Mouse (Mus musculus) liver, embryonic 11.5 days (tissue): Measurements from ENCODE around the gene Nphs1. TPM values are rescaled to one million over a fixed set of nuclear protein-coding genes. Genes with fewer than 3 reads are reported as not detected.

ENCODE experiments used
- ATAC-seq: fragments of 200-750 bp; cut with Nextera tagmentation; replicated peaks from 2 replicates; pipeline ENCODE4 v1.8.0; 2017; ENCODE audit warnings: moderate number of reproducible peaks, mild to moderate bottlenecking, moderate TSS enrichment, moderate library complexity; ENCODE audit not compliant: low FRiP score
- DNase-seq: peaks from one replicate; pipeline ENCODE4 v3.0.0-alpha.2; 2017; ENCODE audit warnings: low spot score
- H3K27ac ChIP-seq: fragments of 300-500 bp; sonication (generic); 2 replicates; pipeline ENCODE4 v1.5.1; 2014; ENCODE audit warnings: mild to moderate bottlenecking, low read depth, low read length, control low read depth
- H3K27me3 ChIP-seq: fragments of 300-500 bp; sonication (generic); replicated peaks from 2 replicates; pipeline ENCODE4 v1.6.1; 2014; ENCODE audit warnings: low read length, mixed read lengths; ENCODE audit not compliant: control insufficient read depth, insufficient read depth
- H3K36me3 ChIP-seq: fragments of 300-500 bp; sonication (generic); 2 replicates; pipeline ENCODE4 v1.6.1; 2014; ENCODE audit warnings: mild to moderate bottlenecking, low read length, moderate library complexity, mixed read lengths; ENCODE audit not compliant: control insufficient read depth, insufficient read depth
- H3K4me1 ChIP-seq: fragments of 300-500 bp; sonication (generic); replicated peaks from 2 replicates; pipeline ENCODE4 v1.6.1; 2014; ENCODE audit warnings: low read length, mixed read lengths; ENCODE audit not compliant: control insufficient read depth, insufficient read depth
- H3K4me2 ChIP-seq: fragments of 300-500 bp; sonication (generic); 2 replicates; pipeline ENCODE4 v1.6.1; 2014; ENCODE audit warnings: mild to moderate bottlenecking, control low read depth, moderate library complexity
- H3K4me3 ChIP-seq: fragments of 300-500 bp; sonication (generic); 2 replicates; pipeline ENCODE4 v1.5.1; 2014; ENCODE audit warnings: low read depth, low read length, control low read depth
- H3K9ac ChIP-seq: fragments of 300-500 bp; sonication (generic); 2 replicates; pipeline ENCODE4 v1.6.1; 2014; ENCODE audit warnings: low read depth, low read length, control low read depth
- H3K9me3 ChIP-seq: fragments of 300-500 bp; sonication (generic); 2 replicates; pipeline ENCODE4 v1.6.1; 2016; ENCODE audit warnings: low read length, inconsistent platforms, mixed read lengths; ENCODE audit not compliant: control insufficient read depth
- WGBS: fragments of 180-500 bp; shearing (Covaris S2); extraction: QIAGEN DNeasy Blood & Tissue Kit; methylation state at CpG from one replicate; pipeline ENCODE4 v1.1.7; 2014; 5-methylcytosine and 5-hydroxymethylcytosine counted together
- polyA plus RNA-seq: library from polyadenylated mRNA; unstranded; fragments of >200 nt; fragmentation: Nextera tagmentation; extraction: Ambion mirVana; gene quantifications from 2 replicates; pipeline ENCODE4 v1.2.1, GENCODE M21; 2014

Nphs1 gene
- polyA plus RNA-seq, 1 experiment from 2014 or later = 0.27 TPM

- Histone ChIP-seq H3K4me1 (no peaks in the 10 kb centered on the region), H3K4me3 (no peak overlapping the region), H3K27me3 (0 out of 2 replicates have a peak, but pooled peaks cover 3% of the 10 kb centered on the region), H3K9me3 (no peaks in the 10 kb centered on the region), H3K36me3 (no peaks in the 10 kb centered on the region), H3K4me2 (no peak overlapping the region), H3K9ac (no peak overlapping the region), H3K27ac (no peak overlapping the region)
- ATAC-seq (no peak), DNase-seq (no peak)
- 37% methylated on average over 8 of the region's 8 CpGs for WGBS
These were observed 60.2 kb downstream of the Nphs1 start for GRCm38 (mm10) chr7:30518325-30518724.

DNA sequence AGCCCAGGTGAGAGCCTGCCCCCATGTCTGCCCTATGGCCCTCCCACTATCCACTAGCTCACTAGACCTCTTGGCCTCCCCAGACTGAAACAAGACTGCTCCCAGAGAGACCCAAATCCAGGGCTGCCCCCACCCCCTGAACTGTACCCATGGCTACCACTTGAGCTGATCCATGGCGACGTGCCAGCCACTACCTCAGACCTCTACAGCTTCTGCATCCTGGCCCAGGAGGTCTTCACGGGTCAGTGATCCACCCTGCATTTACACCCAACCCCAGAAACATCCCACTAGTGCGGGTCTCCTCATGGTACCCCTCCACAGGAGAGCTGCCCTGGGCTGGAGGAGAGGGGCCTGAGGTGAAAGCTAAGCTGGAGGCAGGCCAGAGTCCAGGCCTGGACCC, 62.3 kb downstream of the Nphs1 start:
- DNase-seq (no peak), ATAC-seq (no peak)
- Histone ChIP-seq H3K4me3 (no peak overlapping the region), H3K27ac (no peak overlapping the region), H3K4me2 (no peak overlapping the region), H3K9me3 (no peaks in the 10 kb centered on the region), H3K27me3 (0 out of 2 replicates have a peak, but pooled peaks cover 3% of the 10 kb centered on the region), H3K9ac (no peak overlapping the region), H3K36me3 (peaks cover 4% of the 10 kb centered on the region; the same call in 1 of the 2 replicates), H3K4me1 (no peaks in the 10 kb centered on the region)
- 75% methylated on average over 4 of the region's 4 CpGs for WGBS

DNA sequence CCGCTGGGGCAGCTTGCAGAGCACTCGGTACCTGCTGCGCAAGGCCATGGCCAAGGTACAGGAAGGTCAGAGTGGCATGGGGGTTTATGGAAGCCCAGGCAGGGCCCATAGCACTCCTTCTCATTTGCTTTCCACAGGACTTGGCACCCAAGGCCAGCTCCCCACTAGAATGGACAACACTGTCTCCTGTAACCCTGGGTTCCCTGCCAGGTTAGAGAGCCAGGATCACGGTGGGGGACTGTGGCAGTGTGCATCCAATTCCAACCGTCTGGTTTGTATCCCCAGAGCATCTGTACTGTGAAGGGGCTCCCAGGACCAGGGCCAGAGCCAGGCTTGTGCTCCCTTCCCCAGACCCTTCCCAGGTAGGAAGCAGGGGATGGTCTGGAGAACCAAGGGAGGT, 62.7 kb downstream of the Nphs1 start:
- ATAC-seq (no peak), DNase-seq (no peak)
- Histone ChIP-seq H3K27me3 (no peaks in the 10 kb centered on the region), H3K4me3 (no peak overlapping the region), H3K4me1 (no peaks in the 10 kb centered on the region), H3K4me2 (no peak overlapping the region), H3K27ac (no peak overlapping the region), H3K36me3 (peaks cover 4% of the 10 kb centered on the region; the same call in 1 of the 2 replicates), H3K9me3 (no peaks in the 10 kb centered on the region), H3K9ac (no peak overlapping the region)
- 78% methylated on average over 5 of the region's 5 CpGs for WGBS

- H3K27me3 ChIP-seq = no peaks in the 10 kb centered on the region
- H3K4me2 ChIP-seq = no peak overlapping the region
- H3K36me3 ChIP-seq = peaks cover 4% of the 10 kb centered on the region
- ATAC-seq = no peak
- H3K9ac ChIP-seq = no peak overlapping the region
- H3K4me1 ChIP-seq = peaks cover 3% of the 10 kb centered on the region; the same call in 1 of the 2 replicates
- no peak for DNase-seq
- no peak overlapping the region for H3K27ac ChIP-seq
- no peak overlapping the region for H3K4me3 ChIP-seq
- no peaks in the 10 kb centered on the region for H3K9me3 ChIP-seq
- 83% methylated on average over 10 of the region's 10 CpGs for WGBS
These were observed 64.8 kb downstream of the Nphs1 start for GRCm38 (mm10) chr7:30522871-30523270.

DNA sequence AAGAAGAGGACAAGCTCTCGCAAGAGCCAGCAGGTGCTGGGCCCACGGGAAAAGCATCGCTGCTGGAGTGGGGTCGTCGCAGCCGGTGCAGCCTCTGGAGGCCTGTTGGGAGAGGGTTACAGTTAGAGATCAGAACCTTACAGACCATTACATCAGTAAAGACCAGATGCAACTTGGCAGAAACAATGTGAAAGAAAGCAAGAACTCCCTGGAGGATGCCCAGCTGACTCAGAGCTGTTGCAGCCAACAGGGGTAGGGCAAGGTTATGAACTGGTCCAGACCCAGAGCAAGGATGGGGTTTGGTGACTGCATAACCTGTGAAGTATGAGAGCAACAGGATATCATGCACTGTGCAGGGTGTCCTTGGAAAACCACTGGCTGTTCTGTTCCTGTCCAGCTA, 66.4 kb downstream of the Nphs1 start:
- H3K9me3 ChIP-seq = no peaks in the 10 kb centered on the region
- H3K27ac ChIP-seq = no peak overlapping the region
- DNase-seq (no peak), ATAC-seq (no peak)
- no peak overlapping the region for H3K9ac ChIP-seq
- no peak overlapping the region for H3K4me3 ChIP-seq
- peaks cover 3% of the 10 kb centered on the region; the same call in 1 of the 2 replicates for H3K4me1 ChIP-seq
- no peaks in the 10 kb centered on the region for H3K27me3 ChIP-seq
- peaks cover 9% of the 10 kb centered on the region for H3K36me3 ChIP-seq
- H3K4me2 ChIP-seq = no peak overlapping the region
- WGBS = 80% methylated on average over 6 of the region's 6 CpGs

- H3K4me1 ChIP-seq = peaks cover 3% of the 10 kb centered on the region; the same call in 1 of the 2 replicates
- 50% methylated on average over 10 of the region's 10 CpGs for WGBS
- no peaks in the 10 kb centered on the region for H3K9me3 ChIP-seq
- DNase-seq (no peak), ATAC-seq (no peak)
- peaks cover 17% of the 10 kb centered on the region for H3K36me3 ChIP-seq
- no peak overlapping the region for H3K4me3 ChIP-seq
- no peak overlapping the region; the same call in 1 of the 2 replicates for H3K4me2 ChIP-seq
- no peak overlapping the region for H3K27ac ChIP-seq
- H3K27me3 ChIP-seq = no peaks in the 10 kb centered on the region
- H3K9ac ChIP-seq = no peak overlapping the region
These were observed 67.8 kb downstream of the Nphs1 start for GRCm38 (mm10) chr7:30525954-30526353.

DNA sequence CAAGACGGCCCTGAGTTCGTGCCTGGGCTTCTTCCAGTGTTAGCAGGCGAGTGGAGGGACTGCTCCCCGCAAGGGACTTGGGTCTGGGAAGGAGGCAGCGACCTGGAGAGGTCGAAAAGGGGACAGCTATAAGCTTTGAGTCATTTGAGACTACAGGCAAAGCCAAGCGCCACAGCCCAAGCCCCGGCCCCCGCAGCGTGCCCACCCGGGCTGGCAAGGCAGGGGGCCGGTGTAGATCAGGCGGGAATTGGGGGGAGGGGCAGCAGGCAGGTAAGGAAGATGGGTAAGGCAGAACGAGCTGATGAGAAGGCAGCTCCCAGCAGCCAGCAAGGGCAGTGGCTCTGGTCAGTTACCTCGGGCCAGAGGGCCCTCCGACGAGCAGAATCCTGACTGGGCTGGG, 68.3 kb downstream of the Nphs1 start:
- Histone ChIP-seq H3K9me3 (no peaks in the 10 kb centered on the region), H3K27ac (no peak overlapping the region), H3K4me2 (no peak overlapping the region; the same call in 1 of the 2 replicates), H3K4me3 (no peak overlapping the region), H3K36me3 (peaks cover 17% of the 10 kb centered on the region), H3K4me1 (peaks cover 3% of the 10 kb centered on the region; the same call in 1 of the 2 replicates), H3K27me3 (no peaks in the 10 kb centered on the region), H3K9ac (no peak overlapping the region)
- ATAC-seq = no peak
- no peak for DNase-seq
- 42% methylated on average over 17 of the region's 17 CpGs for WGBS

DNA sequence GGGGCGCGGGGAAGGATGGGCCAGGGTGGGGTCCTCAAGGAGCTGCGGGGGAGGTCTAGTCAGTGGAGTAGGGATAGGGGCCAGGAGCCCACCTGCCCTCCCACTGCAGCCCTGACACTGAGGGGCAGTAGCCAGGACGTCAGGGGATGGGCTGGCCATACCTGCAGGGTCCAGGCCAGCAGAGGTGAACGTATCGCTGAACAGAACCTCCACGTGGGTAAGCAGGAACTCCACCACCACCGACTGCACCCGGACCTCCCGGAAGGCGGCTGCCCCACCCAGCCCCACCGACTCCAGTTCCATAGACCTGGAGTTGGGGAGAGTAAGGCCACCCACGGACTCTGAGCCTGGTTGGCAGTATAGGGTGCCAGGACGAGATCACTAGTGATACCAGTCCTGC, 68.9 kb downstream of the Nphs1 start:
- DNase-seq (no peak), ATAC-seq (no peak)
- H3K27ac ChIP-seq = no peak overlapping the region
- H3K27me3 ChIP-seq = no peaks in the 10 kb centered on the region
- peaks cover 3% of the 10 kb centered on the region; the same call in 1 of the 2 replicates for H3K4me1 ChIP-seq
- peaks cover 17% of the 10 kb centered on the region for H3K36me3 ChIP-seq
- no peak overlapping the region for H3K4me3 ChIP-seq
- no peak overlapping the region for H3K9ac ChIP-seq
- H3K4me2 ChIP-seq = no peak overlapping the region
- no peaks in the 10 kb centered on the region for H3K9me3 ChIP-seq
- WGBS = 75% methylated on average over 14 of the region's 14 CpGs

- H3K9ac ChIP-seq = 0 out of 2 replicates have a peak overlapping the region, but pooled peaks have one; percentile 9
These were observed 73.2 kb downstream of the Nphs1 start for GRCm38 (mm10) chr7:30531291-30531815.

More at GRCm38 (mm10) chr7:30531291-30531815, 73.2 kb downstream of the Nphs1 start:
- H3K4me1 ChIP-seq = peaks cover 14% of the 10 kb centered on the region
- no peaks in the 10 kb centered on the region for H3K9me3 ChIP-seq
- peaks cover 14% of the 10 kb centered on the region for H3K36me3 ChIP-seq
- H3K27me3 ChIP-seq = no peaks in the 10 kb centered on the region
- WGBS = 76% methylated on average over 9 of the region's 9 CpGs
- H3K4me3 ChIP-seq = no peak overlapping the region
- ATAC-seq = no peak
- no peak for DNase-seq
- H3K27ac ChIP-seq = no peak overlapping the region
- H3K4me2 ChIP-seq = no peak overlapping the region
